8 mouse cellular contexts compared by ENCODE assay signal in genomic region chr12:72461894-72462530, GRCm38 (mm10). TPM values are rescaled to one million over a fixed set of nuclear protein-coding genes. Genes with fewer than 3 reads are reported as not detected.
A peak's percentile ranks its signal among the peaks of the same experiment; 100 is the strongest.
DNase-seq lines count a peak whose midpoint lies in the region; ATAC-seq and TF ChIP-seq lines count a peak whose summit lies in the region.

No protein-coding gene starts in this region.

- intact Hi-C loops in heart, adult 2 months (cut with DNase I), result loop anchor here (5.0 kb wide), 4 partner anchors 50 to 515 kb away; no protein-coding TSS in a partner anchor
- intact Hi-C loops in heart, postnatal 25 days (cut with DNase I), result loop anchor here (2.0 to 5.0 kb wide), 3 partner anchors 193 to 515 kb away; no protein-coding TSS in a partner anchor

- no peak for ATAC-seq in heart, embryonic 12.5 days (ENCODE audit: insufficient number of reproducible peaks, low FRiP score)
- no peak for ATAC-seq in lung, embryonic 15.5 days (ENCODE audit: borderline replicate concordance, extremely low read depth, low FRiP score, low TSS enrichment)

- H3K4me2 ChIP-seq in heart, embryonic 12.5 days, result 0 out of 2 replicates have a peak overlapping the region, but pooled peaks have one; percentile 31
- H3K4me2 ChIP-seq in lung, embryonic 15.5 days, result peak overlapping the region; percentile 28

- H3K79me2 ChIP-seq in heart, adult 2 months (replicated peaks; ENCODE audit: control insufficient read depth, insufficient read depth, low read length), result no peaks in the 10 kb centered on the region

- 39% methylated on average over 5 of the region's 5 CpGs for WGBS in heart, adult 2 months
- 42% methylated on average over 5 of the region's 5 CpGs for WGBS in heart, embryonic 12.5 days
- 43% methylated on average over 5 of the region's 5 CpGs for WGBS in lung, embryonic 15.5 days

- no peaks in the 10 kb centered on the region for H3K36me3 ChIP-seq in heart, adult 2 months (ENCODE audit: control insufficient read depth, insufficient read depth, low read length)
- no peaks in the 10 kb centered on the region for H3K36me3 ChIP-seq in heart, embryonic 12.5 days
- H3K36me3 ChIP-seq in lung, embryonic 15.5 days, result no peaks in the 10 kb centered on the region

- H3K4me1 ChIP-seq in heart, adult 2 months (ENCODE audit: control insufficient read depth, insufficient read depth, low read length), result no peaks in the 10 kb centered on the region
- no peaks in the 10 kb centered on the region for H3K4me1 ChIP-seq in heart, embryonic 12.5 days (replicated peaks)
- peaks cover 4% of the 10 kb centered on the region; the same call in 1 of the 2 replicates for H3K4me1 ChIP-seq in lung, embryonic 15.5 days

- H3K27me3 ChIP-seq in heart, adult 2 months (ENCODE audit: control insufficient read depth, insufficient read depth, low read length), result no peaks in the 10 kb centered on the region
- H3K27me3 ChIP-seq in heart, embryonic 12.5 days (replicated peaks), result no peaks in the 10 kb centered on the region
- H3K27me3 ChIP-seq in lung, embryonic 15.5 days, result no peaks in the 10 kb centered on the region

- peak; percentile 72 for TF ChIP-seq CTCF in heart, adult 2 months (IDR thresholded peaks at IDR 0.05)

- no peak for TF ChIP-seq EP300 in heart, adult 2 months (IDR thresholded peaks at IDR 0.05; ENCODE audit: insufficient read depth, low read depth, low read length)

- H3K4me3 ChIP-seq in heart, adult 2 months, result no peak overlapping the region
- no peak overlapping the region for H3K4me3 ChIP-seq in heart, embryonic 12.5 days
- H3K4me3 ChIP-seq in lung, embryonic 15.5 days, result no peak overlapping the region

- peak; percentile 40 to 45 for DNase-seq in heart, adult 2 months
- DNase-seq in heart, postnatal 25 days (ENCODE audit: low spot score), result no peak
- peak; percentile 52 for DNase-seq in T-cell, adult 2 months (ENCODE audit: low spot score)
- DNase-seq in cerebellum, postnatal 25 days, result peak; percentile 66 to 80
- peak; percentile 69 to 75 for DNase-seq in kidney, postnatal 4 days
- peak; percentile 85 for DNase-seq in retina, postnatal 1 day

- no peak for TF ChIP-seq POLR2A in heart, adult 2 months (IDR thresholded peaks at IDR 0.05; ENCODE audit: insufficient read depth, low read depth, low read length)

- H3K9me3 ChIP-seq in heart, embryonic 12.5 days (replicated peaks), result no peaks in the 10 kb centered on the region
- no peaks in the 10 kb centered on the region for H3K9me3 ChIP-seq in lung, embryonic 15.5 days

- H3K9ac ChIP-seq in heart, adult 2 months (ENCODE audit: low read depth, low read length), result no peak overlapping the region
- H3K9ac ChIP-seq in heart, embryonic 12.5 days, result no peak overlapping the region
- no peak overlapping the region for H3K9ac ChIP-seq in lung, embryonic 15.5 days

- no peak overlapping the region for H3K27ac ChIP-seq in heart, adult 2 months
- H3K27ac ChIP-seq in heart, embryonic 12.5 days (ENCODE audit: poor library complexity, severe bottlenecking), result no peak overlapping the region
- H3K27ac ChIP-seq in lung, embryonic 15.5 days, result no peak overlapping the region

RNA-seq across cellular contexts. Expression of gene Lrrc9, which starts 20.3 kb away (rescaled TPM):
- total RNA-seq in heart, adult 2 months (2021), result under 1 TPM; 0.10 to 0.14 TPM
- polyA plus RNA-seq in heart, adult 2 months (2012; rRNA removed), result 0.08 and 0.12 TPM in 2 replicates
- total RNA-seq in heart, postnatal 25 days (2021), result under 1 TPM; 0.05 to 0.17 TPM
- polyA plus RNA-seq in heart, embryonic 12.5 days (2016; fragmentation: Nextera tagmentation; extraction: Ambion mirVana), result 1.6 and 1.8 TPM in 2 replicates
- 0.25 and 0.54 TPM in 2 replicates for polyA plus RNA-seq in lung, embryonic 15.5 days (2015; fragmentation: Nextera tagmentation; extraction: Ambion mirVana)

RNA-seq across cellular contexts. Expression of gene Rtn1, which starts 53.2 kb away (rescaled TPM):
- 1 to 10 TPM; 2.9 to 3.8 TPM for total RNA-seq in heart, adult 2 months (2021)
- polyA plus RNA-seq in heart, adult 2 months (2012; rRNA removed), result 3.5 and 4.2 TPM in 2 replicates
- total RNA-seq in heart, postnatal 25 days (2021), result 1 to 10 TPM; 3.1 to 5.3 TPM
- polyA plus RNA-seq in heart, embryonic 12.5 days (2016; fragmentation: Nextera tagmentation; extraction: Ambion mirVana), result 18.4 and 20.1 TPM in 2 replicates
- 10.5 and 16.5 TPM in 2 replicates for polyA plus RNA-seq in lung, embryonic 15.5 days (2015; fragmentation: Nextera tagmentation; extraction: Ambion mirVana)
